Mouse (Mus musculus): Measurements from ENCODE around the gene 4933405L10Rik. TPM values are rescaled to one million over a fixed set of nuclear protein-coding genes. Genes with fewer than 3 reads are reported as not detected.
A peak's percentile ranks its signal among the peaks of the same experiment; 100 is the strongest.

Gene 4933405L10Rik
- polyA plus RNA-seq, 1 experiment from 2014 or later, result 0.31 TPM

GRCm38 (mm10) chr8:105758277-105759108 lies 51.0 kb downstream of the 4933405L10Rik start, which contains the start of gene Gfod2:
Gene Gfod2 (minus strand): TSS chr8:105758664.
- DNase-seq (ENCODE audit: low spot score) (peak; percentile 98), ATAC-seq (ENCODE audit: low FRiP score) (peak; percentile 98)
- Histone ChIP-seq H3K9me3 (ENCODE audit: control insufficient read depth, low read length) (no peaks in the 10 kb centered on the region), H3K27ac (ENCODE audit: low read depth, low read length) (peak within 1 kb of the TSS; percentile 75), H3K4me3 (ENCODE audit: low read depth, low read length) (peak within 1 kb of the TSS; percentile 93), H3K27me3 (ENCODE audit: control insufficient read depth, insufficient read depth, low read length) (no peaks in the 10 kb centered on the region), H3K4me2 (replicated peaks; ENCODE audit: low read depth, low read length) (peak within 1 kb of the TSS; percentile 71), H3K36me3 (ENCODE audit: control insufficient read depth, insufficient read depth, low read length) (no peaks in the 10 kb centered on the region), H3K9ac (ENCODE audit: low read depth, low read length) (peak within 1 kb of the TSS; percentile 87), H3K4me1 (replicated peaks; ENCODE audit: control insufficient read depth, insufficient read depth, low read length) (no peaks in the 10 kb centered on the region)
- 5% methylated on average over 57 of the region's 57 CpGs for WGBS

Other genes starting within 250 kb of the 4933405L10Rik start
- 206 and 218 TPM in 2 replicates for gene Tppp3, start 236.1 kb upstream of the 4933405L10Rik start, polyA plus RNA-seq (2014; fragmentation: Nextera tagmentation; extraction: Ambion mirVana)
- 19.0 and 19.7 TPM in 2 replicates for gene Zdhhc1, start 210.8 kb upstream of the 4933405L10Rik start, polyA plus RNA-seq (2014; fragmentation: Nextera tagmentation; extraction: Ambion mirVana)
- 19.6 and 21.1 TPM in 2 replicates for gene Hsd11b2, start 188.9 kb upstream of the 4933405L10Rik start, polyA plus RNA-seq (2014; fragmentation: Nextera tagmentation; extraction: Ambion mirVana)
- gene Atp6v0d1, start 141.6 kb upstream of the 4933405L10Rik start, polyA plus RNA-seq (2014; fragmentation: Nextera tagmentation; extraction: Ambion mirVana), result 141 and 155 TPM in 2 replicates
- 11.8 and 12.4 TPM in 2 replicates for gene Ripor1, start 102.4 kb upstream of the 4933405L10Rik start, polyA plus RNA-seq (2014; fragmentation: Nextera tagmentation; extraction: Ambion mirVana)
- gene Ctcf, start 71.1 kb upstream of the 4933405L10Rik start, polyA plus RNA-seq (2014; fragmentation: Nextera tagmentation; extraction: Ambion mirVana), result 115 and 121 TPM in 2 replicates
- 0.68 and 2.1 TPM in 2 replicates for gene Agrp, start 70.3 kb upstream of the 4933405L10Rik start, polyA plus RNA-seq (2014; fragmentation: Nextera tagmentation; extraction: Ambion mirVana)
- gene Carmil2, start 21.4 kb upstream of the 4933405L10Rik start, polyA plus RNA-seq (2014; fragmentation: Nextera tagmentation; extraction: Ambion mirVana), result 3.9 TPM in 2 replicates
- gene Acd, start 6.6 kb upstream of the 4933405L10Rik start, polyA plus RNA-seq (2014; fragmentation: Nextera tagmentation; extraction: Ambion mirVana), result 70.0 and 74.1 TPM in 2 replicates
- gene Pard6a, start 6.5 kb upstream of the 4933405L10Rik start, polyA plus RNA-seq (2014; fragmentation: Nextera tagmentation; extraction: Ambion mirVana), result 25.9 and 26.8 TPM in 2 replicates
- 26.4 and 27.9 TPM in 2 replicates for gene Enkd1, start 555 bp downstream of the 4933405L10Rik start, polyA plus RNA-seq (2014; fragmentation: Nextera tagmentation; extraction: Ambion mirVana)
- gene Gfod2, start 51.0 kb downstream of the 4933405L10Rik start, polyA plus RNA-seq (2014; fragmentation: Nextera tagmentation; extraction: Ambion mirVana), result 38.3 and 41.6 TPM in 2 replicates
- 13.7 and 17.8 TPM in 2 replicates for gene Ranbp10, start 119.7 kb downstream of the 4933405L10Rik start, polyA plus RNA-seq (2014; fragmentation: Nextera tagmentation; extraction: Ambion mirVana)
- 1.2 and 1.4 TPM in 2 replicates for gene Tsnaxip1, start 120.1 kb downstream of the 4933405L10Rik start, polyA plus RNA-seq (2014; fragmentation: Nextera tagmentation; extraction: Ambion mirVana)
- 55.4 TPM in 2 replicates for gene Cenpt, start 145.6 kb downstream of the 4933405L10Rik start, polyA plus RNA-seq (2014; fragmentation: Nextera tagmentation; extraction: Ambion mirVana)
- gene Thap11, start 147.5 kb downstream of the 4933405L10Rik start, polyA plus RNA-seq (2014; fragmentation: Nextera tagmentation; extraction: Ambion mirVana), result 60.5 and 66.7 TPM in 2 replicates
- 256 and 278 TPM in 2 replicates for gene Nutf2, start 152.9 kb downstream of the 4933405L10Rik start, polyA plus RNA-seq (2014; fragmentation: Nextera tagmentation; extraction: Ambion mirVana)
- gene Edc4, start 173.2 kb downstream of the 4933405L10Rik start, polyA plus RNA-seq (2014; fragmentation: Nextera tagmentation; extraction: Ambion mirVana), result 31.9 and 32.6 TPM in 2 replicates
- gene Nrn1l, start 185.9 kb downstream of the 4933405L10Rik start, polyA plus RNA-seq (2014; fragmentation: Nextera tagmentation; extraction: Ambion mirVana), result not detected in 2 replicates
- gene Pskh1, start 192.8 kb downstream of the 4933405L10Rik start, polyA plus RNA-seq (2014; fragmentation: Nextera tagmentation; extraction: Ambion mirVana), result 11.1 and 12.5 TPM in 2 replicates
- gene Ctrl, start 226.2 kb downstream of the 4933405L10Rik start, polyA plus RNA-seq (2014; fragmentation: Nextera tagmentation; extraction: Ambion mirVana), result 0.81 and 1.3 TPM in 2 replicates
- 21.6 and 24.6 TPM in 2 replicates for gene Psmb10, start 230.8 kb downstream of the 4933405L10Rik start, polyA plus RNA-seq (2014; fragmentation: Nextera tagmentation; extraction: Ambion mirVana)
- gene Lcat, start 235.7 kb downstream of the 4933405L10Rik start, polyA plus RNA-seq (2014; fragmentation: Nextera tagmentation; extraction: Ambion mirVana), result 0.54 and 0.73 TPM in 2 replicates

All from hindbrain, embryonic 11.5 days (tissue).